Mouse (Mus musculus) liver, embryonic 14.5 days (tissue): ENCODE results near the gene Bfsp1.

Experiments used
- CTCF ChIP-seq: IDR thresholded peaks from 2 replicates; pipeline ENCODE4 v1.5.1; 2016; ENCODE audit warnings: antibody characterized with exemption, low read depth, control low read depth
- EP300 ChIP-seq: IDR thresholded peaks from 2 replicates; pipeline ENCODE4 v1.6.1; 2016; ENCODE audit warnings: antibody characterized with exemption, low read depth

GRCm38 (mm10) chr2:143796335-143797013 lies 66.5 kb downstream of the Bfsp1 start:
- TF ChIP-seq EP300 = no peak
- TF ChIP-seq CTCF = no peak
